Mouse (Mus musculus): ENCODE data around the gene 2310002L09Rik.
"Not testable (repeated sequence)": the region's sequence is repeated elsewhere in the genome, so short reads cannot be mapped to it uniquely, and the experiment has no call there.

2310002L09Rik gene

GRCm38 (mm10) chr4:73950375-73950896 lies at the start of gene 2310002L09Rik:
Gene 2310002L09Rik (minus strand): TSS chr4:73950846.
- in situ Hi-C loops (cut with MboI; ENCODE audit: unreplicated experiment in 2 of 2): no loop called here

- in situ Hi-C loops (cut with MboI; ENCODE audit: unreplicated experiment in 2 of 2): no loop called here
These were observed 29.8 kb upstream of the 2310002L09Rik start for GRCm38 (mm10) chr4:73980454-73980853.

GRCm38 (mm10) chr4:73920660-73921059 lies 30.0 kb downstream of the 2310002L09Rik start, which contains the start of gene Gm11756:
Gene Gm11756 (minus strand): TSS chr4:73920760.
- in situ Hi-C loops (cut with MboI; ENCODE audit: unreplicated experiment in 2 of 2): not testable (repeated sequence)

- in situ Hi-C loops (cut with MboI; ENCODE audit: unreplicated experiment in 2 of 2): not testable (repeated sequence)
These were observed 44.8 kb downstream of the 2310002L09Rik start, which contains the start of gene Gm13871 for GRCm38 (mm10) chr4:73905853-73906252. Gene Gm13871 (minus strand): TSS chr4:73905953.

- in situ Hi-C loops (cut with MboI; ENCODE audit: unreplicated experiment in 2 of 2): not testable (repeated sequence)
These were observed 59.6 kb downstream of the 2310002L09Rik start, which contains the start of gene Gm11757 for GRCm38 (mm10) chr4:73891012-73891411. Gene Gm11757 (minus strand): TSS chr4:73891112.

All from v-Abl transformed pro-B cells (cell line).